Mouse (Mus musculus): Measurements from ENCODE around the gene Nt5dc3. TPM values are rescaled to one million over a fixed set of nuclear protein-coding genes. Genes with fewer than 3 reads are reported as not detected.

The Nt5dc3 gene
- polyA plus RNA-seq, 1 experiment from 2014 or later = 3.5 TPM

DNA sequence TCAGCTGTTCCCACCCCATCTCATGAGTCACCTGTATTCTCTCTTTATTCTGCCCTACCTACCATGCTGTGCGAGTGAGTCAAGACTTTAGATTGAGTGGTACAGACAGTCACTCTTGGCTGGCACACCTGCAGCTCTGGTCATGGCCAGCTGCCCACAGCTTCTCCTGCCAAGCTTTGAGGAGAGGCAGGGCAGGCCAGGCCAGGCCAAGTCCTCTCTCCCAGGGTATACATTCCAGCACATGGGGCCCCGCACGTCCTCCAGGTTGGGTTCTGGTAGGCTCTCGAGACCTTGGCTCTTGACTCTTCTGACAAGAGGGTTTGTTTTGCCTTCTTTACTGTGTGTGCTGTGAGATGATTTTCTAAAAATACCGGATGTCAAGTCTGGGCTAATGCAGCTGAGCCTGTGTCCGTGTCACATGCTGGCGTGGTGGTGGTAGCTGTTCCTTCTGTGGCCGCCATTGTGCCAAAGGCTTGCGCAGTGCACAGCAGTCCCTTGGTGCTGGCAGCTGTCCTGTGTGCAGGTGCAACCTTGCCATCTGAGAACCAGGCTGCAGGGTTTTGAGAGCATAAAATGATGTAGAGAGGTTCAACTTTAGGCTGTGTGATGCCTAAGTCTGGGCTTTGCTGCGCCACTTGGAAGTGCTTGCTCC, 47.2 kb downstream of the Nt5dc3 start:
- Histone ChIP-seq H3K36me3 (ENCODE audit: poor library complexity, severe bottlenecking) (peaks cover 20% of the 10 kb centered on the region; the same call in 1 of the 2 replicates), H3K4me3 (no peak overlapping the region), H3K9ac (no peak overlapping the region), H3K9me3 (replicated peaks) (no peaks in the 10 kb centered on the region), H3K27me3 (no peaks in the 10 kb centered on the region), H3K4me1 (peaks cover 9% of the 10 kb centered on the region; the same call in 1 of the 2 replicates), H3K4me2 (no peak overlapping the region), H3K27ac (no peak overlapping the region)
- ATAC-seq = 0 out of 2 replicates have a peak, but pooled peaks have one; percentile 11
- 94% methylated on average over 10 of the region's 10 CpGs for WGBS

DNA sequence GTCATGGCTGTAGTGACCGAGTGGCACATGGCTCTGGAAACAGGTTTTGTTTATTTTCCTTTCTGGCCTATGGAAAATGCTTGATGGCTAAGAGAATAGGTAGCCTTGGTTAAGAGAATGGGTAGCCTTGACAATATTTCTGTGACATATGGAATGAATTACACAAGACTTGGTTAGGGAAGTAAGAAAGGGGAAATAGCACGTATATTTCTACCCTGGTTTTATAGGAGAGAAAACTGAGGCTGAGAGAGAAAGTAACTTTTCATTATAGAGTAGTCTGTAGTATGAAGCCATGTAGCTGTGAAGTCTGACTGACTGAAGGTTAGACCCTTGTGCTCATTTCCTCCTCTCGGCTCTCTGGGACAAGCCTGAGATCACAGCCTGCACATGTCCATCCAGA, 48.1 kb downstream of the Nt5dc3 start:
- no peak overlapping the region for H3K4me2 ChIP-seq
- H3K4me3 ChIP-seq = no peak overlapping the region
- 90% methylated on average over 3 of the region's 3 CpGs for WGBS
- no peak overlapping the region for H3K9ac ChIP-seq
- H3K9me3 ChIP-seq (replicated peaks) = no peaks in the 10 kb centered on the region
- H3K27ac ChIP-seq = no peak overlapping the region
- H3K27me3 ChIP-seq = no peaks in the 10 kb centered on the region
- peaks cover 9% of the 10 kb centered on the region; the same call in 1 of the 2 replicates for H3K4me1 ChIP-seq
- peaks cover 18% of the 10 kb centered on the region; the same call in 1 of the 2 replicates for H3K36me3 ChIP-seq (ENCODE audit: poor library complexity, severe bottlenecking)
- ATAC-seq = no peak

DNA sequence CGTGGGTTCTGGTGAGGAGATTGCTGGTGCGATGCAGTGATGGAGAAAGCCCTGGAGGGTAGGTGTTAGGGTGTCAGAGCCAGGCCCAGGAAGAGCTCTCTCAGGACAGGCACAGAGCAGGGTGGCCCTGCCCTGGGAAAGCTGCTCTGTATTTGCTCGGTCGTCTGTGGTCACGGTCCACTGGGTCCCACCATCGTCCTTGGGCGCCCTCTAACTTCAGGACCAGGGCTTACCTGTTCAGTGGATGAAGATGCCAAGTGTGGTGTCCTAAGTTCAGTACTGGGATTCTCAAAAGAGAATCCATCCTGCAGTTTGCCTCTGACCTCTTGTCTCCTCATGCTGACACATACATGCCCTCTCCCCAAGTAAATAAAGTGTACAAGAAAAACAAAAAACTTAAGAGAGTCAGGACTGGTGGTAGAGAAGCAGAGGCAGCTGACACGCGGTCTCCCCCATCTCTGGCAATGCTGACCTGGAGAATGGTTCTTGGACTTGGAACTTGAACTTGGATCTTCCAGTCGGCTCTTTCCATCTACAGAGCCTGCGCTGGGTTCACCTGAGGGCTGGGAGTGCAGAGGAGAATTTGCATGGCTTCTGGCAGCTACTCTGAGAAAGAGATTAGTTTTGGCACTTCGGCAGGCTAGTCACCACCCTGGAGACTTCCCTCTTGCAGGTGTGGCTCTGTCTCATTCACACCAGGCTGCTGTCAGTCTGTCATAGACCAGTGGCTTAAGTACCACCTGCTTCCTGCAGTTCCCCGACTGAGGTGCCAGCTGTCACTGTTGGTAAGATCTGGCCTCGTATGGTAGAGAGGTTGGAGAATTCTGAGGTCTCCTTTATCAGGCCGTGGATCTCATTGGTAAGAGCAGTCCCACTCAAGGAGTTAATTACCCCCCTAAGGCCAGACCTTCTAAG, 49.7 kb downstream of the Nt5dc3 start:
- Histone ChIP-seq H3K9me3 (replicated peaks) (no peaks in the 10 kb centered on the region), H3K27me3 (no peaks in the 10 kb centered on the region), H3K4me1 (peaks cover 9% of the 10 kb centered on the region; the same call in 1 of the 2 replicates), H3K4me3 (no peak overlapping the region), H3K36me3 (ENCODE audit: poor library complexity, severe bottlenecking) (peaks cover 19% of the 10 kb centered on the region; the same call in 1 of the 2 replicates), H3K27ac (no peak overlapping the region), H3K9ac (no peak overlapping the region), H3K4me2 (no peak overlapping the region)
- 84% methylated on average over 15 of the region's 15 CpGs for WGBS
- no peak for ATAC-seq

DNA sequence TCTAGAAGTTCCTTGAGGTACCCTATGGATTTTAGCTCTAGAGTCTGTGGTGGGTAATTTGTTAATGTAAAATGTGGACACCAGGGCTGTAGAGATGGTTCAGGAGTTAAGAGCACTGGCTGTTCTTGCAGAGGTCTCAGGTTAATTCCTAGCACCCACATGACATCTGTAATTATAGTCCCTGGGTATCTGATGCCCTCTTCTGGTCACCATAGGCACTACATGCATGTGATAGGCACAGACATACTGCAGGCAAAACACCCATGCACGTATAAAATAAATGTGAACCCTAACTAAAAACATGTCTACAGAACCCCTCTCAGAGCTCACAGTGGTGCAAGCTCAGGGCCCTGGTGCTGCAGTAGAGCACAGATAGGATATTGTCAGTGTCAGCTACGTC, 50.7 kb downstream of the Nt5dc3 start:
- peaks cover 7% of the 10 kb centered on the region; the same call in 1 of the 2 replicates for H3K4me1 ChIP-seq
- no peak overlapping the region for H3K4me2 ChIP-seq
- no peak overlapping the region for H3K4me3 ChIP-seq
- ATAC-seq = no peak
- no peak overlapping the region for H3K9ac ChIP-seq
- 91% methylated on average over 2 of the region's 2 CpGs for WGBS
- no peaks in the 10 kb centered on the region for H3K27me3 ChIP-seq
- peaks cover 25% of the 10 kb centered on the region for H3K36me3 ChIP-seq (ENCODE audit: poor library complexity, severe bottlenecking)
- no peak overlapping the region for H3K27ac ChIP-seq
- no peaks in the 10 kb centered on the region for H3K9me3 ChIP-seq (replicated peaks)

DNA sequence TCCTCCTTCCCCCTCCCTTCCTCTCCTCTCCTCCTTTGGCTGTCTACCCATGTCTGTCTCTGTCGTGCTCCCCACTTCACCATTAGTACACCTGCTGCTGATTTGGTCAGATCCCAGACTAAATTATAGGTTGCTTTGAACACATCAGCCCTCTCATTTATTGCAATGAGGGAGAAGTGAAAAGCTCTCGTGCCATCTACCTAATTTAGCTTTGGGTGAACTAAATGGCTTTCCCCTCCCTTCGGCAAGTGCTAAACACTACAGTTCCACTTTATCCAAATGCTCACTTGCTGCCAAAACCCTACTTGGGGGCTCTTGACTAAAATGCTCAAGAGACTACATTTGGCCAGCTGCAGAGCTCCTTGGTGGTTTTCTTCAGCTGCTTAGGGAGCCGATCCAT, 58.0 kb downstream of the Nt5dc3 start:
- H3K9me3 ChIP-seq (replicated peaks) = no peaks in the 10 kb centered on the region
- no peak overlapping the region for H3K4me2 ChIP-seq
- 54% methylated on average over 4 of the region's 4 CpGs for WGBS
- peaks cover 8% of the 10 kb centered on the region; the same call in 1 of the 2 replicates for H3K36me3 ChIP-seq (ENCODE audit: poor library complexity, severe bottlenecking)
- H3K27me3 ChIP-seq = no peaks in the 10 kb centered on the region
- no peak overlapping the region for H3K27ac ChIP-seq
- peak; percentile 75 for ATAC-seq
- H3K9ac ChIP-seq = no peak overlapping the region
- H3K4me3 ChIP-seq = no peak overlapping the region
- no peaks in the 10 kb centered on the region for H3K4me1 ChIP-seq

DNA sequence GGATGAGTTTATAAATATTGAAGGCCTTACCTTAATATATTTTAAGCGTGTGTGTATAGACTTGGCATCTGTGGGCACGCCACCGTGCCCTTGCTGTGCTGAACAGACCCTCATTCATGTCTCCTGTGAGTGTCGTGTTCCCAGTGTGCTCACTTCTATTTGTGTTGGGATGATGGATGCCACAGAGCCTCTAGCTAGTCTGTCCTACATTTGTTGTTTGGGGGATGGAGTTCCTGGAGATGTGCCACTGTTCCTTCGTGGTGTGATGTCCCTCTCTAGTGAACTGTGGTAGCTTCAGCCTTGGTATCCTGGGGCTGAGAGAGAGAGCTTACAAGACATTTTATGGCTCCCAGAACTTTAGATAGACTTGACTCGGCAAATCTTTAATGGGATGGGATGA, 60.0 kb downstream of the Nt5dc3 start:
- ATAC-seq = no peak
- H3K9me3 ChIP-seq (replicated peaks) = no peaks in the 10 kb centered on the region
- WGBS = 88% methylated on average over 6 of the region's 6 CpGs
- H3K9ac ChIP-seq = no peak overlapping the region
- H3K27me3 ChIP-seq = no peaks in the 10 kb centered on the region
- no peak overlapping the region for H3K27ac ChIP-seq
- no peak overlapping the region for H3K4me3 ChIP-seq
- no peaks in the 10 kb centered on the region for H3K4me1 ChIP-seq
- peaks cover 6% of the 10 kb centered on the region; the same call in 1 of the 2 replicates for H3K36me3 ChIP-seq (ENCODE audit: poor library complexity, severe bottlenecking)
- no peak overlapping the region for H3K4me2 ChIP-seq

DNA sequence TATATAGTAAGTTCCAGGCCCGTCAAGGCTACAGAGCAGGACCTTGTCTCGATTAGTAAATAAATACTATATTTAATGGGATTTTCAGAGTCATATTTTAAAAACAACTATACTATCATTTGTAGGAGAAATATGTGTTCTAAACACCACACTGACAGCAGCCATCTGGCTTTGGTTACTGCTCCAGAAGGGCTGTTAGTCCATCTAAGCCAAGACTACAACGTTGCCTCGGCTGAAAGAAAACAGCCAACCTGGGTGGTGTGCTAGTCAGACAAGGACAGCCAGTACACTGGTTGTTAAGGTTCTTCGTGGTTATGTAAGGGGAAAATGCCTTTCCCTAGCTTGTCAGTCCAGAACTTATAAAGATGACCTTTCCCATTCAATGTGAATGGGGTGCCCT, 63.9 kb downstream of the Nt5dc3 start:
- Histone ChIP-seq H3K9me3 (replicated peaks) (no peaks in the 10 kb centered on the region), H3K4me2 (no peak overlapping the region), H3K27ac (no peak overlapping the region), H3K9ac (no peak overlapping the region), H3K4me1 (no peaks in the 10 kb centered on the region), H3K4me3 (no peak overlapping the region), H3K27me3 (no peaks in the 10 kb centered on the region), H3K36me3 (ENCODE audit: poor library complexity, severe bottlenecking) (no peaks in the 10 kb centered on the region)
- ATAC-seq = no peak; the same call in 1 of the 2 replicates
- 93% methylated on average over 5 of the region's 5 CpGs for WGBS

DNA sequence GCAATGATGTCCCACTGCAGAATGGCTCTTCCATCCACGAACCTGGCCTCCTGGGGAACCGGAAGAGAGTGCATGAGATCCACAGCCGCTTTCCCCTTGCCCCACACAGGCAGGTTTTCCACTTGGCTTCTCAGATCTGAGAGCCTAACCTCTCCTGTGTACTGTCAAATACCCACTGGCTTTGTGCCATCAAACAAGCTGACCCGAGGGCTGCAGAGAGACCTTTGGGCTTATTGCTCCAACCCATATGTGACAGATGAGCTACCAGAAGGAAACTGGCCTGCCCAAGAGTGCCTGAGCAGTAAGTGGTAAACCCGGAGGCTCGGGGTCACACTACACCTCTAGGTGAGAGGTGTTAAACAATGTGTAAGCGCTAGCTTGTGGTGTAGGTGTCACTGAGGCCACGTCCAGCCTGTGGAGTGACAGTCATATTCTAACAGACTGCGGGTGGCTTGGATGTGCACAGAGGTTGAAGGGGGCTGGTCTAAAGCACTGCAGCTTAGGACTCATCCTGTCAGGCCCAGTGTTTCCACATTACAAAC, 68.2 kb downstream of the Nt5dc3 start:
- Histone ChIP-seq H3K27me3 (no peaks in the 10 kb centered on the region), H3K27ac (no peak overlapping the region), H3K4me1 (no peaks in the 10 kb centered on the region), H3K9ac (no peak overlapping the region), H3K4me2 (no peak overlapping the region), H3K4me3 (no peak overlapping the region), H3K36me3 (ENCODE audit: poor library complexity, severe bottlenecking) (no peaks in the 10 kb centered on the region), H3K9me3 (replicated peaks) (no peaks in the 10 kb centered on the region)
- whole genome bisulfite sequencing = 87% methylated on average over 9 of the region's 9 CpGs
- ATAC-seq = no peak

DNA sequence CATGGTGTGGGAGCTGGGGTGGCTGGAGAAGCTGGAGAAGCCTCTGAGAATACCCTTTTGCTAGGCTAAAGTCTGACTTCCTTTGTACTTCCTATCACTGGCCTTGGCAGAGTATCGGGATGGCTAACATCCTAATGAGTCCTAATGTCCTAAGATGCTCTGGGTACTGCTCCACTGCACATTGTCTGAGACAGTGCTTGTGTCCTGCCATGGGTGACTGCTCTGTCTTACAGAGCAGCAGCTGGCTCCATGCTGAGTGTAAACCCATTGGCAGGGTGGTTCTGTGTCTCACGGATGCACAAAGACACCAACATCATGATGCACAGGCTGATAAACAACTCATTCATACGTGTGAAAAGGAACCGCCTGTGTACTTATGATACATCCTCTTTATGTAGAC, 70.3 kb downstream of the Nt5dc3 start:
- Histone ChIP-seq H3K4me3 (no peak overlapping the region), H3K4me1 (no peaks in the 10 kb centered on the region), H3K9ac (no peak overlapping the region), H3K4me2 (no peak overlapping the region), H3K27ac (no peak overlapping the region), H3K27me3 (no peaks in the 10 kb centered on the region), H3K36me3 (ENCODE audit: poor library complexity, severe bottlenecking) (no peaks in the 10 kb centered on the region), H3K9me3 (replicated peaks) (no peaks in the 10 kb centered on the region)
- no peak for ATAC-seq
- 83% methylated on average over 4 of the region's 4 CpGs for WGBS

DNA sequence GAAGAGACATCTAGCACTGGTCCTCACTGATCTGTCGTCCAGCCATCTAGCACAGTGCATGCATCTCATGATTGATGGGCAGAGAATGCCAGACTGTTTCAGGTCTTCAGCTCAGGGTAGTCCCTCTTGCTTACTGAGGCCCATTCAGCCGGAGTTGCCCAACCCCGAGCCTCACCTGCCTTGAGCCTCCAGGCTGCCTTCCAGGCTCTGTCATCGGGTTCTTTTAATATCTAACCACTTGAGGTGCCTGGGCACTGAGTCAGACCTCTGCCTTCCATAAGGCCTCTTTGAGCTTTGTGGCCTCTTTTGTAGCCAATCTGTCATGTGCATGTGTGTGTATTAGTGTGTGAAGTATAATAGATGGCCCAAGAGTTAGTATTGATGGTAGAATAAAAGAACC, 70.7 kb downstream of the Nt5dc3 start:
- no peak overlapping the region for H3K27ac ChIP-seq

DNA sequence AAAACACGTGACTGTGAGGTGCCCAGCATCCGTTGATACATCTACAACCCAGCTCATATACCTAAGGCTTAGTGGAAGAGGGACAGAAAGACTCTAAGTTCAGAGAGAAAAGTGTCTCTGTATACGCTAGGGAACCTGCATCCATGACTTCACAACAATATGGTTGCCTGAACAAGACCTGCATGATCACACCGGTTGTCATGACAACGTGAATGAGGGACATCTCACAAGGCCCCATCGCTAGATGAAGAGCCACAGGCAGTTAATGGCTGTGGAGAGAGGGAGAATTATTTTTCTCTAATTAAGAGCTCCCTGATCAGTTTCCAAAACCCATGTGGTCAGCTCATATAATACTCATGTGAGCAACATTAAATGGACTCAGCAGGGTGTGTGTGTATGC, 73.4 kb downstream of the Nt5dc3 start:
- Histone ChIP-seq H3K4me2 (no peak overlapping the region), H3K4me3 (no peak overlapping the region), H3K9ac (no peak overlapping the region), H3K27me3 (no peaks in the 10 kb centered on the region), H3K4me1 (no peaks in the 10 kb centered on the region), H3K36me3 (ENCODE audit: poor library complexity, severe bottlenecking) (no peaks in the 10 kb centered on the region), H3K27ac (no peak overlapping the region), H3K9me3 (replicated peaks) (no peaks in the 10 kb centered on the region)
- no peak for ATAC-seq
- WGBS = 72% methylated on average over 6 of the region's 6 CpGs

More for the DNA sequence above, 70.7 kb downstream of the Nt5dc3 start:
- Histone ChIP-seq H3K4me3 (no peak overlapping the region), H3K27me3 (no peaks in the 10 kb centered on the region), H3K4me2 (no peak overlapping the region), H3K36me3 (ENCODE audit: poor library complexity, severe bottlenecking) (no peaks in the 10 kb centered on the region), H3K4me1 (no peaks in the 10 kb centered on the region), H3K9me3 (replicated peaks) (no peaks in the 10 kb centered on the region), H3K9ac (no peak overlapping the region)
- WGBS = 89% methylated on average over 4 of the region's 4 CpGs
- no peak for ATAC-seq

DNA sequence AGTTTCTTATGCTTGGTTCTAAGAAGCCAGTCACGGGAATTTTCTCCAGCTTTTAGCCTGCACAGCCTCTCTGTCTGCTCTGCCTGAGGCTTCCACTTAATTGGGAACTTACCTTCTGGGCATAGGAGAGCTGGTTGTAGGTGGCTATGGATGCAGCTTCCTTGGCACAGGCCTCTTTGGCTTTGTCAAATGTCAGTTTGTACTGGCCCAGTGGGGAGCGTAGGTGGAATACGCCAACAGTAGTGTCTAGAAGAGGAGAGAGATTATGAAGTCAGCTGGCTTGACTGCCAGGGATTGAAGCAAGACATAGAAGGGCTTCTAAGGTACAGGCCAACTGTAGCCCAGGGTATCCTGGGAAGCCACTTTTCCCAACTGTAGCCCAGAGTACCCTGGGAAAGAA, 74.6 kb downstream of the Nt5dc3 start:
- Histone ChIP-seq H3K4me1 (no peaks in the 10 kb centered on the region), H3K36me3 (ENCODE audit: poor library complexity, severe bottlenecking) (no peaks in the 10 kb centered on the region), H3K4me3 (no peak overlapping the region), H3K9me3 (replicated peaks) (no peaks in the 10 kb centered on the region), H3K27me3 (no peaks in the 10 kb centered on the region), H3K27ac (no peak overlapping the region), H3K4me2 (no peak overlapping the region), H3K9ac (no peak overlapping the region)
- no peak for ATAC-seq
- WGBS = 88% methylated on average over 3 of the region's 3 CpGs

Data from forebrain, embryonic 13.5 days (tissue).